Mouse (Mus musculus) limb, embryonic 12.5 days (tissue): ENCODE data around the gene Ppp2r5e. TPM values are rescaled to one million over a fixed set of nuclear protein-coding genes. Genes with fewer than 3 reads are reported as not detected.

Experiments used
- ATAC-seq: fragments of 200-750 bp; cut with Nextera tagmentation; 2 replicates; pipeline ENCODE4 v1.8.0; 2017; ENCODE audit warnings: low read depth, moderate TSS enrichment; ENCODE audit not compliant: insufficient number of reproducible peaks, insufficient read depth, low FRiP score, low TSS enrichment
- H3K27ac ChIP-seq: fragments of 300-500 bp; sonication (generic); 2 replicates; pipeline ENCODE4 v1.5.1; 2016; ENCODE audit warnings: mild to moderate bottlenecking, moderate library complexity
- H3K27me3 ChIP-seq: fragments of 300-500 bp; sonication (generic); 2 replicates; pipeline ENCODE4 v1.6.1; 2016; ENCODE audit warnings: mild to moderate bottlenecking, moderate library complexity
- H3K36me3 ChIP-seq: fragments of 300-500 bp; sonication (generic); 2 replicates; pipeline ENCODE4 v1.6.1; 2016; ENCODE audit warnings: mild to moderate bottlenecking, moderate library complexity
- H3K4me1 ChIP-seq: fragments of 300-500 bp; sonication (generic); replicated peaks from 2 replicates; pipeline ENCODE4 v1.6.1; 2016
- H3K4me2 ChIP-seq: fragments of 300-500 bp; sonication (generic); 2 replicates; pipeline ENCODE4 v1.6.1; 2016; ENCODE audit warnings: mild to moderate bottlenecking, moderate library complexity
- H3K4me3 ChIP-seq: fragments of 300-500 bp; sonication (generic); replicated peaks from 2 replicates; pipeline ENCODE4 v1.5.1; 2016; ENCODE audit warnings: mild to moderate bottlenecking
- H3K9ac ChIP-seq: fragments of 300-500 bp; sonication (generic); replicated peaks from 2 replicates; pipeline ENCODE4 v1.6.1; 2016; ENCODE audit warnings: mild to moderate bottlenecking, moderate library complexity
- H3K9me3 ChIP-seq: fragments of 300-500 bp; sonication (generic); 2 replicates; pipeline ENCODE4 v1.6.1; 2016; ENCODE audit warnings: mild to moderate bottlenecking, moderate library complexity
- WGBS: fragments of 180-500 bp; shearing (Covaris S2); methylation state at CpG from one replicate; pipeline ENCODE4 v1.1.7; 2016; 5-methylcytosine and 5-hydroxymethylcytosine counted together
- polyA plus RNA-seq: library from polyadenylated mRNA; unstranded; fragments of >200 nt; fragmentation: Nextera tagmentation; extraction: Ambion mirVana; gene quantifications from 2 replicates; pipeline ENCODE4 v1.2.1, GENCODE M21; 2016

Gene Ppp2r5e
- polyA plus RNA-seq, 1 experiment from 2014 or later: 18.8 TPM

DNA sequence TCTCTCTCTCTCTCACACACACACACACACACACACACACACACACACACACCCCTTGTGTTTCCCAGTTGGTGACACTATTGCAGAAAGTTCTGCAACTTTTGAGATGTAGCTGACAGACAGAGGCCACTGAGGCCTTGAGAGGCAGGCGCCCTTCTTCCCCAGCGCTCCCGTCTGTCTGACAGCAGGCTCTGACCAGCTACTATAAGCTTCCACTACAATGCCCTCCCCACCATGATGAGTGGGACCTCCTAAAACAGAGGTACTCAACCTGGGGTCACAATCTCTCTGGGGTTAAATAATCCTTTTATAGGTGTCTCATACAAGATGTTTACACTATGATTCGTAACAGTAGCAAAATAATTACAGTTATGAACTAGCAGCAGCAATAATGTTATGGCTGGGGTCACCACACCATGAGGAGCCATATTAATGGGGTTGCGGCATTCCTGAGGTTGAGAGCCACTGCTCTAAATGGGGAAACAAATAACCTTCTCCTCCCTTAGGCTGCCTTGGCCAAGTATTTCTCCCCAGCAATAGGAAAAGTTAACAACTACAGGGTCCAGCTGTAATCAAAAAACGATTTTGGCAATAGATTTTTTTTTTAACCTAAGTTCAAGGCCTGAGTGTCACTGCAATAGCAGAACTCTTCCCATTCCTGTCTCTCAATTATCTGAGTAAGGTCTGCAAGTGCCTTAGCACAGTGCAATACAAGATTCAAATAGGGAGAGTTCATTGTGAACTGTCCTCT lies 58.2 kb downstream of the Ppp2r5e start:
- H3K9me3 ChIP-seq: no peaks in the 10 kb centered on the region
- no peak for ATAC-seq
- no peaks in the 10 kb centered on the region for H3K36me3 ChIP-seq
- H3K4me2 ChIP-seq: no peak overlapping the region
- no peaks in the 10 kb centered on the region for H3K27me3 ChIP-seq
- H3K9ac ChIP-seq: no peak overlapping the region
- 77% methylated on average over 6 of the region's 6 CpGs for WGBS
- no peaks in the 10 kb centered on the region; the same call in 1 of the 2 replicates for H3K4me1 ChIP-seq
- H3K4me3 ChIP-seq: no peak overlapping the region
- no peak overlapping the region for H3K27ac ChIP-seq

DNA sequence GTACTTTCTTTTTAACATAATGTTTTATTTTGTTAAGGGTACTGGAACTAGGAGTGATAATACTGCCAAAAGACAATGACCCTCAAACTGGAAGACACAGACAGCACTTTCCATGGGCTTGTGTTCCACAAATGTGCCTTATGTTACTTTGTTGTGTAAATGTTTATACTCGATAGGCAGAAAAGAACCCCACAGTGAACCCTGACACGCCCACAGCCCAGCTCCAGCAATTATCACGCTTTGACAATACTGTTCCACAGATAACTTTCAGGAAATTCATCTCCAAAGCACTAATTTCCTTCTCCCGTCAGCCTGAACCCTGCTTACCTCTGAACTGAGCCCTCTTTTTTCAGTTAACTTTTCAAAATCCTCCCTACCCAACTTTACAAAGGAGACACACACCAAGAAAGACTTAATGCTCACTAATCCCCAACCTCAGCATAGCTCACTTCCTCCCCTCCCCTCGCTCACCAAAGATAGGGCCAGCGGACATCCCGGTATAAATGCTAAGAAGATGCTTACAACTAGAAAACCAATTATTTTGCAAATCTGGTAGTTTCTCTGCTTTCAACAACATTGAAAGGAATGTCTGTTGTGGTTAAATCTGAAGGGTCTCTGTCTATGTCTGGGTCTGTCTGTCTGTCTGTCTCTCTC lies 58.9 kb downstream of the Ppp2r5e start:
- no peak overlapping the region for H3K4me2 ChIP-seq
- no peak for ATAC-seq
- no peaks in the 10 kb centered on the region; the same call in 1 of the 2 replicates for H3K4me1 ChIP-seq
- no peaks in the 10 kb centered on the region for H3K36me3 ChIP-seq
- H3K9ac ChIP-seq: no peak overlapping the region
- H3K4me3 ChIP-seq: no peak overlapping the region
- no peaks in the 10 kb centered on the region for H3K9me3 ChIP-seq
- H3K27ac ChIP-seq: no peak overlapping the region
- WGBS: 65% methylated on average over 7 of the region's 7 CpGs
- no peaks in the 10 kb centered on the region for H3K27me3 ChIP-seq

DNA sequence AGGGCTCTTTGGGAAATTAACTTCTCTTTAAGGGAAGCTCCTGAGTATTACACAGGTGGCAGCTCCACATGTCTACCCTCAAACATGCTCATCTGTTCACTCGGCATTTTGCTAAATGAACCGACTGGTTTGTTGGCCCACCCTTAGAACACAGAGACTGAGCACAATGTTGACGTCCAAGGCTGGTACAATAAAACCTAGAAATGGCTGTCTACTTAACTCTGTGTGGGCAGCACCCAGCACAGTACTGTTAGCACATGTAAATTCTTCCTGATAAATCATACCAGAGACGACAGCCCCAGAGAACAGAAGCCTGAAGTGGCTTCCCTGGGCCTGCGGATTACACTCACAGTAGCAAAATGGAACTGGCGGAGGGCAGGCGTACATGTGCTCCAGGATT lies 59.5 kb downstream of the Ppp2r5e start:
- Histone ChIP-seq H3K4me3 (no peak overlapping the region), H3K27ac (no peak overlapping the region), H3K36me3 (no peaks in the 10 kb centered on the region), H3K9me3 (no peaks in the 10 kb centered on the region), H3K9ac (no peak overlapping the region), H3K4me2 (no peak overlapping the region), H3K4me1 (no peaks in the 10 kb centered on the region; the same call in 1 of the 2 replicates), H3K27me3 (no peaks in the 10 kb centered on the region)
- 86% methylated on average over 7 of the region's 7 CpGs for WGBS
- no peak for ATAC-seq

DNA sequence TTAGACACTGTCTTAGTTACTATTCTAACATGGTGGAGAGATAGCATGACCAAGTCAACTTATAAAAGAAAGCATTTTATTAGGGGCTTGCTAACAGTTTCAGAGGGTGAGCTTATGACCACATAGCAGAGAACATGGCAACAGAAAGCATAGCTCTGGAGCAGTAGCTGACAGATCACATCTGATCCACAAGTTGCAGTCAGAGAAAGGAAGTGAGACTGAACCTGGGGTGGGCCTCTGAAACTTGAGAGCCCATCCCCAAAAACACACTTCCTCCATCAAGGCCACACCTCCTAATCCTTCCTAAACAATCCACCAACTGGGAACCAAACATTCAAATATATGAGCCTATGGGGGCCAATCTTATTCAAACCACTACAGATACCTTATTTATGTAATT lies 62.9 kb downstream of the Ppp2r5e start:
- Histone ChIP-seq H3K4me1 (peaks cover 11% of the 10 kb centered on the region; the same call in 1 of the 2 replicates), H3K36me3 (no peaks in the 10 kb centered on the region), H3K27me3 (no peaks in the 10 kb centered on the region), H3K9me3 (no peaks in the 10 kb centered on the region), H3K27ac (no peak overlapping the region), H3K9ac (no peak overlapping the region), H3K4me2 (no peak overlapping the region), H3K4me3 (no peak overlapping the region)
- ATAC-seq: no peak

DNA sequence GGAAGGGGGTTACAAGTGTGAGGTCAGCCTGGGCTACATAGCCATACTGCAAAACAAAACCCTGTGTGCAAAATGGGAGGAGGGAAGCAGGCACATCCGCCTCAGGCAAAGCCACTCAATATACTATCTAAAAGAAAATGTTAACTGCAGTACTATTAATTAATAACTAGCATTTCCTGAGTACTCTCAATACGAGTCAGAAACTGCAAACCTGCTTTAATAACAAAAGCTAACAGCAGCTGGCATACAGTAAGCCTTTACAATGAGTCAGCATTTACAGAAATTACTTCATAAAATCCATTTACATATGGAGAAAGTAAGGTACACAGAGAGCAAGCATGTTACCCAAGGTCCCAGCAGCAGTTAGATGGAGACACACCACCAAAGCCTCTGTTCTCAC lies 64.2 kb downstream of the Ppp2r5e start:
- H3K4me3 ChIP-seq: no peak overlapping the region
- H3K27ac ChIP-seq: no peak overlapping the region
- no peak overlapping the region for H3K9ac ChIP-seq
- H3K4me2 ChIP-seq: no peak overlapping the region
- H3K9me3 ChIP-seq: no peaks in the 10 kb centered on the region
- 0 out of 2 replicates have a peak, but pooled peaks cover 12% of the 10 kb centered on the region for H3K4me1 ChIP-seq
- no peaks in the 10 kb centered on the region for H3K36me3 ChIP-seq
- H3K27me3 ChIP-seq: no peaks in the 10 kb centered on the region
- 84% methylated on average over 2 of the region's 2 CpGs for WGBS
- no peak for ATAC-seq

DNA sequence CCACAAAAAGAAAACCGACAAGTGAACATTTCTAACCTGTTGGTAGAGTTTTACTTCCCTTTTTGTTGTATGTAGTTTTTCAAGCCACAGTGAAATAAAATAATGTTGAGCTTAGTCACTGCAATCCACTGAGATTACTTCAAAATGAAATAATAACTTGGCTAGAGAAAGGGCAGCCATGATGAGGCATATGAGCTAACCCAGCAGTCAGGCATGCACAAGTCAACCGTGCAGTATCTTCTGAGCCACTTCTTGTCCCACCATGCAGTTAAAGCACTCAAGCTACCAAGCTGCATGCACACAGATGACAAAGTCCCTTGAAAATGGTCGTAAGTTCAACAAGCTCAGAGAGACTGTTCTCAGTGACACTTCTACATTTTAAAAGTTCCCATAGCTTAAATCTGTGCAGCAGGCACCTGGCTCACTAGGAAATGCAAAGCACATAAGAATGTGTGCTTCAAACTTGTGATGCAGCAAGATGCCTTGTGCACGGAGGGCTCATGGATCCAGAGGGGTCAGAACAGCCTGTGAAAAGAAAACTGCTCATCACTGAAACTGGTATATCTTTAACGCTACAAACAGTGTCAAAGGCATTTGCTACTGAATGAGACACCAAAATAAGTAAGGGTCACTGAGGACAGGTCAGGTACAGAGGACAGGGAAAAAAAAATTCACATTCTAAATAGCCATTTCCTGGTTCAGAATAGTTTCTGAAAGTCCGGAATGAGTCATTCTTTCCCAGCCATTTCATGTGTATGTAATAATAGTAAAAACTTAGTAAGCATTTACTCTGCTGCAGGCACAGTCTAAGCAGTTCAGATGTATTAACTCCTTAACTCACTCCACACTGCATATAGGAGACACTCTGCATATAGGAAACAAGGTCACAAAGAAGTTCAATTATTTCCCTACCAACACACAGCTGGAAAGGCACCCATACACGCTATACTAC lies 66.9 kb downstream of the Ppp2r5e start:
- no peak for ATAC-seq
- H3K27ac ChIP-seq: no peak overlapping the region
- H3K4me3 ChIP-seq: no peak overlapping the region
- H3K27me3 ChIP-seq: no peaks in the 10 kb centered on the region
- H3K4me2 ChIP-seq: no peak overlapping the region
- 0 out of 2 replicates have a peak, but pooled peaks cover 12% of the 10 kb centered on the region for H3K4me1 ChIP-seq
- H3K36me3 ChIP-seq: no peaks in the 10 kb centered on the region
- H3K9ac ChIP-seq: no peak overlapping the region
- WGBS: 84% methylated on average over 7 of the region's 7 CpGs
- H3K9me3 ChIP-seq: no peaks in the 10 kb centered on the region

DNA sequence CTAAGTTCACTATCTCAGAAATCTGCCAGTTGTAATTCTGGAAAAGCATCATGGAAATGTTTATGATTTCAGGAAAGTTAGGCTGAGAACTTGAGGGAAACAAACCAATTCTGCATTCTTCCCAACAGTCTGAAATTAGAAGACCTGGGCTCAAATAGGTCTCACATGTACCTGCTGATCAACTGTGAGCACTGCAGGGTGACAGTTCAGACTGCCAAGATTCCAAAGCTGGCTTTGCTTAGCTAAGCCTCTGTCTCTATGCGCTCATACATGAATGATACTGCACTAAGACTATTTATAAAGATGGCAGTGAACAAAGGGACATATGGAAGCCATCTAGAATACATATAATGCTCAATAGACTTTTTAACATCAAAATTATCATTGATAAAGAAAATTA lies 67.7 kb downstream of the Ppp2r5e start:
- no peak for ATAC-seq
- no peaks in the 10 kb centered on the region for H3K36me3 ChIP-seq
- no peak overlapping the region for H3K4me2 ChIP-seq
- no peaks in the 10 kb centered on the region for H3K9me3 ChIP-seq
- H3K27me3 ChIP-seq: no peaks in the 10 kb centered on the region
- H3K4me1 ChIP-seq: peaks cover 17% of the 10 kb centered on the region; the same call in 1 of the 2 replicates
- H3K9ac ChIP-seq: no peak overlapping the region
- no peak overlapping the region for H3K4me3 ChIP-seq
- H3K27ac ChIP-seq: no peak overlapping the region
- WGBS: 80% methylated on average over 1 of the region's 1 CpGs

DNA sequence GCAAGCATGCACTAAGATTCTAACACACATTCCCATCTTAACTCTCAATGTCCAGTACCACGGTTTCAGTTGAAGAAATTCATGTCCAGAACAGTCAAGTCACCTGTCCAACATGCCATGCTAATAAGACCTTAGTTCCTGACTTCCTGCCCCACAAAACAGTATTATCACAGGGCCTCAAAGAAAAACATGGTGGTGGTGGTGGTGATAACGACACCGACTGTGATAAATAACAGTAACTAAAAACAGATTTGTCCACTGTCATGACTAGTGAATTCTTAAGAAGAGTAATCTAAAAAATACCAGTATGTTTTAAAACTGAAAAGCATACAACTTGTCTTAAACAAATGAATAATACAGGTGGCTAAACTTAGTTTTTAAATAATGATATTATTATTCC lies 71.8 kb downstream of the Ppp2r5e start:
- H3K9ac ChIP-seq: no peak overlapping the region
- ATAC-seq: no peak
- H3K4me2 ChIP-seq: no peak overlapping the region
- H3K27ac ChIP-seq: no peak overlapping the region
- no peak overlapping the region for H3K4me3 ChIP-seq
- H3K27me3 ChIP-seq: no peaks in the 10 kb centered on the region
- no peaks in the 10 kb centered on the region for H3K9me3 ChIP-seq
- 67% methylated on average over 3 of the region's 3 CpGs for WGBS
- H3K36me3 ChIP-seq: no peaks in the 10 kb centered on the region
- peaks cover 11% of the 10 kb centered on the region for H3K4me1 ChIP-seq

DNA sequence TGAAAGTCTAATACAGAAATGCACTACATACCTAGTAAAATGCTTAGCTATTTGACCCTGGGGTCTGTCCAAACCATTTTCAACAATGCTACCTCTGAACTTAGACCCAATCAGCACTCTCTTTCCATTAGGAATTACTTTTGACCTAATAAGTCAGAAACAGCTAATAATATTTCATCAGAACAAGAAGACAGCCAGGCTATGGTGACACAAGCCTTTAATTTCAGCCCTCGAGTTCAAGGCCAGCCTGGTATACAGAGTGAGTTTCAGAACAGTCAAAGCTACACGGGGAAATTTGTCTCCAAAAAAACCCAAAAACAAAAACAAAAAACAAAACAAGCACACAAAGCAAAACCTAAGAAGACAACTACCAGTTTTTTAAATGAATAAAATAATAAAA lies 73.1 kb downstream of the Ppp2r5e start:
- Histone ChIP-seq H3K27ac (no peak overlapping the region), H3K9me3 (no peaks in the 10 kb centered on the region), H3K27me3 (no peaks in the 10 kb centered on the region), H3K36me3 (no peaks in the 10 kb centered on the region), H3K9ac (no peak overlapping the region), H3K4me3 (no peak overlapping the region), H3K4me2 (no peak overlapping the region), H3K4me1 (peaks cover 8% of the 10 kb centered on the region)
- WGBS: 84% methylated on average over 2 of the region's 2 CpGs
- no peak for ATAC-seq

DNA sequence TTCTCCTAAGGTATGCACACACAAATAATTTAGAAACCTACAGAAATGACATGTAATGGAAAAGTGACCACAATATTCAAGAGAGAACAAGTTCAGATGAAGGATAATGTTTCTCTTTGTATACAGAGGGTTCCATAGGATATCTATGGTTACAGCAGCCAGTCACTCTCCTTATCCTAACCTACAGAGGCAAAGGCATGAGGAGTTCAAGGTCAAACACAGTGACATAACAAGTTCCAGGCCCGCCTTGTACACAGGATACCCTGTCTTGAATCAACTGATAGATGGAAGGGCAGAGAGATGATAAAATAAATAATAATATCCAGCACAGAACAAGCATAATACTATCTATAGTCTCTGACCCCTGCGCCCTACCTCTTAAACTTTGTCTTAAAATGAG lies 73.7 kb downstream of the Ppp2r5e start:
- WGBS: 93% methylated on average over 2 of the region's 2 CpGs

DNA sequence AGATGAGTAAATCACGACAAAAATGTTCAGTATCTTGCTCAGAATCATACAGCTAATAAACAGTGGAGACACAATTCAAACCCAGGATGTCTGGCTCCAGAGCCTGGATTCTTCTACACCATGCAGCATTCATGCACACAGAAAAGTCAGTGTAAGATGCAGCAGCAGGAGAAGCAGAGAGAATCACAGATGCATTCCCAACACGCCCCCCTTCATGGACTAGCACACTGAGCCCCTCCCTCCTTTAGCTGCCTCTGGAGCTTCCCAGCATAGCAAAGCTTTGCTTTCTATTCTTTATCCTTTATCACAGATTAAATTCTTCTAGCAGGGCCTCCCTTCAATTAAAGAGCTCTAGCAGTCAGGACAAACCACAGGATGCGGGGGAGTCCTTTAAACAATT lies 75.7 kb downstream of the Ppp2r5e start:
- 88% methylated on average over 3 of the region's 3 CpGs for WGBS
- Histone ChIP-seq H3K36me3 (peaks cover 2% of the 10 kb centered on the region; the same call in 1 of the 2 replicates), H3K27me3 (no peaks in the 10 kb centered on the region), H3K4me3 (no peak overlapping the region), H3K4me2 (no peak overlapping the region), H3K9me3 (no peaks in the 10 kb centered on the region), H3K9ac (no peak overlapping the region), H3K4me1 (peaks cover 17% of the 10 kb centered on the region), H3K27ac (no peak overlapping the region)
- no peak for ATAC-seq

More for the DNA sequence above, 73.7 kb downstream of the Ppp2r5e start:
- Histone ChIP-seq H3K4me3 (no peak overlapping the region), H3K9me3 (no peaks in the 10 kb centered on the region), H3K4me2 (no peak overlapping the region), H3K27me3 (no peaks in the 10 kb centered on the region), H3K27ac (no peak overlapping the region), H3K36me3 (no peaks in the 10 kb centered on the region), H3K9ac (no peak overlapping the region), H3K4me1 (peaks cover 8% of the 10 kb centered on the region)
- ATAC-seq: no peak
